10 mouse cellular contexts compared by ENCODE assay signal in the genomic region with DNA sequence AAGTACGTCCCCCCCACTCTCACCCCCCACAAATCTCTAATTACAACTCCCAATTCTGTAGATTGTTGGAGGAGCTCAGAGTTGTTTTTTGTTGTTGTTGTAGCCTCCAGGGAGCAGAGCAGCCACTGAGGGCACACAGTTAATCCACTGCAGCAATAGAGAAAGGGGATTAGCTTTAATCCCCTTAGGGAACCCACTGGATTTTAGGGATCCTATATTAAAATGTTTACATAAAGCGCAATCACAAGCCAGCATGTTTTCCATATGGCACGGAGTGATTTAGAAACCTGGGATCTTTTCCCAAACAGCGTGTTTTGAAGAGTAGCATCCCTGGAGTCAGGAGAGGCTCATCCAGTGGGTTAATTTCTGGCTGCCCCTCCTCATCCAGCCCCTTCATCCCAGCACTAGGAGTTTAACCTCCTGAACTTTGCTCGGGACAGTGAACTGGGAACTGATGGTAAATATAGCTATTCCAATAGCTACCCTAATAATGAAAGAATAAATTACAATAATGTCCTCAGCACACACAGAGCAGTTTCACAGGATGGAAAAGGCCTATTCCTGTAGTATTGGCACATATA. TPM values are rescaled to one million over a fixed set of nuclear protein-coding genes. Genes with fewer than 3 reads are reported as not detected.
DNase-seq lines count a peak whose midpoint lies in the region; ATAC-seq lines count a peak whose summit lies in the region.
"Had no signal": no experiment of that assay in that cellular context is flagged by ENCODE, and none has a peak within 500 bp of the region (broad histone marks: within the 10 kb centered on the region; RNA-seq: fewer than 3 reads in every experiment).

No protein-coding gene starts in this region.

- no peak for ATAC-seq in neural tube, embryonic 13.5 days (ENCODE audit: low read depth)
- ATAC-seq in hindbrain, embryonic 14.5 days (ENCODE audit: low FRiP score): no peak
- ATAC-seq in midbrain, embryonic 13.5 days: no peak

- WGBS in neural tube, embryonic 13.5 days: 17% methylated on average over 5 of the region's 5 CpGs
- 17% methylated on average over 5 of the region's 5 CpGs for WGBS in hindbrain, embryonic 14.5 days
- WGBS in midbrain, embryonic 13.5 days: 4% methylated on average over 5 of the region's 5 CpGs

- peak overlapping the region; percentile 30 for H3K4me2 ChIP-seq in neural tube, embryonic 13.5 days
- H3K4me2 ChIP-seq in hindbrain, embryonic 14.5 days (replicated peaks): peak overlapping the region; percentile 65
- peak overlapping the region; percentile 34 for H3K4me2 ChIP-seq in midbrain, embryonic 13.5 days (replicated peaks)

- peak overlapping the region; percentile 77 for H3K27ac ChIP-seq in neural tube, embryonic 13.5 days (replicated peaks)
- peak overlapping the region; percentile 98 for H3K27ac ChIP-seq in hindbrain, embryonic 14.5 days
- peak overlapping the region; percentile 81 for H3K27ac ChIP-seq in midbrain, embryonic 13.5 days
- H3K27ac ChIP-seq: heart, embryonic 15.5 days had no signal

- H3K4me1 ChIP-seq in neural tube, embryonic 13.5 days (replicated peaks): peaks cover 34% of the 10 kb centered on the region
- H3K4me1 ChIP-seq in hindbrain, embryonic 14.5 days (replicated peaks; ENCODE audit: control insufficient read depth, insufficient read depth, low read length): peaks cover 13% of the 10 kb centered on the region
- H3K4me1 ChIP-seq in midbrain, embryonic 13.5 days (replicated peaks): peaks cover 31% of the 10 kb centered on the region

- no peak overlapping the region for H3K4me3 ChIP-seq in neural tube, embryonic 13.5 days
- H3K4me3 ChIP-seq in hindbrain, embryonic 14.5 days (replicated peaks; ENCODE audit: low read length): no peak overlapping the region
- no peak overlapping the region for H3K4me3 ChIP-seq in midbrain, embryonic 13.5 days (replicated peaks)

- no peak for DNase-seq in neural tube, embryonic 10.5 days (ENCODE audit: extremely low spot score, low spot score)
- DNase-seq in hindbrain, embryonic 14.5 days (ENCODE audit: low spot score): no peak
- DNase-seq in spleen, postnatal 36 days (ENCODE audit: low spot score in 2 of 2): no peak
- no peak for DNase-seq in spleen, postnatal 4 days (ENCODE audit: low spot score in 2 of 2)
- no peak for DNase-seq in kidney, adult 11 months
- DNase-seq: kidney, adult 18-20 months; right cerebral cortex, postnatal 25 days had no signal

- H3K27me3 ChIP-seq in neural tube, embryonic 13.5 days: peaks cover 21% of the 10 kb centered on the region
- H3K27me3 ChIP-seq in hindbrain, embryonic 14.5 days (ENCODE audit: control insufficient read depth, insufficient read depth, low read length): peaks cover 6% of the 10 kb centered on the region
- H3K27me3 ChIP-seq in midbrain, embryonic 13.5 days: peaks cover 23% of the 10 kb centered on the region

- H3K9ac ChIP-seq in neural tube, embryonic 13.5 days: 0 out of 2 replicates have a peak overlapping the region, but pooled peaks have one; percentile 31
- H3K9ac ChIP-seq in hindbrain, embryonic 14.5 days: peak overlapping the region; percentile 14
- H3K9ac ChIP-seq in midbrain, embryonic 13.5 days (replicated peaks): no peak overlapping the region

- no peaks in the 10 kb centered on the region for H3K36me3 ChIP-seq in neural tube, embryonic 13.5 days
- no peaks in the 10 kb centered on the region for H3K36me3 ChIP-seq in hindbrain, embryonic 14.5 days (replicated peaks; ENCODE audit: control insufficient read depth, insufficient read depth)
- no peaks in the 10 kb centered on the region for H3K36me3 ChIP-seq in midbrain, embryonic 13.5 days
- H3K36me3 ChIP-seq: heart, embryonic 15.5 days had no signal

- no peaks in the 10 kb centered on the region for H3K9me3 ChIP-seq in neural tube, embryonic 13.5 days
- no peaks in the 10 kb centered on the region for H3K9me3 ChIP-seq in hindbrain, embryonic 14.5 days (ENCODE audit: control insufficient read depth, low read length)
- no peaks in the 10 kb centered on the region for H3K9me3 ChIP-seq in midbrain, embryonic 13.5 days
- H3K9me3 ChIP-seq: heart, embryonic 15.5 days had no signal

RNA-seq across cellular contexts. Expression of a gene that starts 6.4 kb away (rescaled TPM):
- 80.7 and 96.6 TPM in 2 replicates for polyA plus RNA-seq in neural tube, embryonic 13.5 days (2015; fragmentation: Nextera tagmentation; extraction: Ambion mirVana)
- polyA plus RNA-seq in hindbrain, embryonic 14.5 days (2014; fragmentation: Nextera tagmentation; extraction: Ambion mirVana): 131 and 149 TPM in 2 replicates
- polyA plus RNA-seq in midbrain, embryonic 13.5 days (2015; fragmentation: Nextera tagmentation; extraction: Ambion mirVana): 157 and 181 TPM in 2 replicates
